Mouse (Mus musculus) forebrain, embryonic 16.5 days (tissue): ENCODE data around the gene Dclk3. TPM values are rescaled to one million over a fixed set of nuclear protein-coding genes. Genes with fewer than 3 reads are reported as not detected.

Experiments
- ATAC-seq: fragments of 200-750 bp; cut with Nextera tagmentation; 2 replicates; pipeline ENCODE4 v1.8.0; 2017; ENCODE audit warnings: mild to moderate bottlenecking, moderate library complexity
- H3K27ac ChIP-seq: fragments of 300-500 bp; sonication (generic); 2 replicates; pipeline ENCODE4 v1.5.1; 2014; ENCODE audit warnings: low read length, control low read depth
- H3K27me3 ChIP-seq: fragments of 300-500 bp; sonication (generic); replicated peaks from 2 replicates; pipeline ENCODE4 v1.6.1; 2014; ENCODE audit warnings: low read length; ENCODE audit not compliant: control insufficient read depth, insufficient read depth
- H3K36me3 ChIP-seq: fragments of 300-500 bp; sonication (generic); 2 replicates; pipeline ENCODE4 v1.6.1; 2014; ENCODE audit not compliant: control insufficient read depth, insufficient read depth
- H3K4me1 ChIP-seq: fragments of 300-500 bp; sonication (generic); replicated peaks from 2 replicates; pipeline ENCODE4 v1.6.1; 2014; ENCODE audit warnings: low read length; ENCODE audit not compliant: control insufficient read depth, insufficient read depth
- H3K4me2 ChIP-seq: fragments of 300-500 bp; sonication (generic); 2 replicates; pipeline ENCODE4 v1.6.1; 2014; ENCODE audit warnings: mild to moderate bottlenecking, low read length, control low read depth
- H3K4me3 ChIP-seq: fragments of 300-500 bp; sonication (generic); replicated peaks from 2 replicates; pipeline ENCODE4 v1.5.1; 2014; ENCODE audit warnings: mild to moderate bottlenecking, low read length, control low read depth
- H3K9ac ChIP-seq: fragments of 300-500 bp; sonication (generic); replicated peaks from 2 replicates; pipeline ENCODE4 v1.6.1; 2014; ENCODE audit warnings: low read depth, low read length, control low read depth
- H3K9me3 ChIP-seq: fragments of 300-500 bp; sonication (generic); 2 replicates; pipeline ENCODE4 v1.6.1; 2016; ENCODE audit warnings: low read length; ENCODE audit not compliant: control insufficient read depth
- WGBS: fragments of 180-500 bp; shearing (Covaris S2); extraction: QIAGEN DNeasy Blood & Tissue Kit; methylation state at CpG from one replicate; pipeline ENCODE4 v1.1.7; 2014; 5-methylcytosine and 5-hydroxymethylcytosine counted together
- polyA plus RNA-seq: library from polyadenylated mRNA; unstranded; fragments of >200 nt; fragmentation: Nextera tagmentation; extraction: Ambion mirVana; gene quantifications from 2 replicates; pipeline ENCODE4 v1.2.1, GENCODE M21; 2015

Gene Dclk3
- polyA plus RNA-seq, 1 experiment from 2014 or later, result 8.3 TPM

DNA sequence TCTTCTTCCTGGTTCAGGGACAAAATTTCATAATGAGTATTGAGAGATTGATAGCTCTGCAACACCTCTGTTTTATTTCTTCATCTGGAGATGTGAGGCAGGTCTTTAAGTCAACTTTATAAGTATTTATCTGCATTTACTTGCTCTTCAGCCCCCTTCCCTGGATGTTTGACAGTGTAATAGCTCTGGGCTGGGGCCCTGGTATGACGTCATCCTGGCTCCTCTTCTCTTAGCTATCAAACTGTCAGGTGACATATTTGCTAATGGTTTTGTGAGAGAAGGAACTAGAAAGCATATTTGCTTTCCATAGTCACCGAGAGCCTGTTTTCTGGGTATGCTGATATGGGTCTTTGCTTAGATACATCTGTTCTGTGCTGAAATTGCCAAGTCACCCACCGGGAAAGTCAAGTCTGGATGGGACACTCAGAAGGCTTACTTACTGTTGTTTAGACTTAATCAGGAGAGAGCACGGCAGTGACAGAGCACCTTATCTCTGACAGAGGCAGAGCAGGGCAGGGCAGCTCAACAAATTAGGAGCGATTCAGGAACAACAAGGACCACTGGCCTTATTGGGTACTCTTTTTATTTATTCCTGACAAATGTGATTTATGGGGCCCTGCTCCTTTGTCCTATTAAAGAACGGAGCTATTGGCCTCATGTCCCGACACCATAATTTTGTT lies 96.0 kb downstream of the Dclk3 start:
- Histone ChIP-seq H3K4me3 (no peak overlapping the region), H3K9me3 (no peaks in the 10 kb centered on the region), H3K27ac (no peak overlapping the region), H3K4me2 (no peak overlapping the region), H3K4me1 (no peaks in the 10 kb centered on the region), H3K27me3 (no peaks in the 10 kb centered on the region), H3K9ac (no peak overlapping the region), H3K36me3 (no peaks in the 10 kb centered on the region)
- no peak for ATAC-seq
- WGBS, result 70% methylated on average over 7 of the region's 7 CpGs

DNA sequence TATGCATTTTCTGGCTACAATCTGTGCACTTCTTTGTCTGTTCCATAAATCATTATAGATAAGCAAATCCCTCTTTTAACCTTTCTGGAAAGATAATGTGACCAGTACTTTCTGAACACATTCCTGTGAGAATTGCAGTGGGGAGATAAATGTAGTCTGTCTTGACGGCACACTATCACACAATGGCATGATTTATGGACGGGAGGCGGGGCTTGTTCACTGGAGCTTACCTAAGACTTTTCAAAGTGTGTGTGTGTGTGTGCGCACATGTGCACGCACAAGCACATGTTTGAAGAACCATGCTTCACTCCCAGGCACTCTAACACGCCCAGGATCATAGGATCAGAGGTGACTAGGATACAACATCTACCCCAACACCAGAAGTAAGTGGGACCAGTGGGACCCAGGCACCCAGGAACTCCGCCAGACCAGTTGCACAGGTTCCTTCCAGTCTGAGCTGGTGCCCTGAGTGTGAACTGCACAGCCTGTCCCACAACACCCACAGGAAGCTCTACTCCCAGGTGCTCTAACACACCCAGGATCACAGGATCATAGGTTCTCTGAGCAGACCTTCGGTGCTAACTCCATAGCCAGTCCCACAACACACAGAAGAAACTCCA lies 96.7 kb downstream of the Dclk3 start:
- no peak overlapping the region for H3K4me3 ChIP-seq
- H3K4me1 ChIP-seq, result no peaks in the 10 kb centered on the region
- WGBS, result 86% methylated on average over 8 of the region's 8 CpGs
- no peak overlapping the region for H3K27ac ChIP-seq
- H3K9me3 ChIP-seq, result no peaks in the 10 kb centered on the region
- no peak overlapping the region for H3K9ac ChIP-seq
- H3K4me2 ChIP-seq, result no peak overlapping the region
- no peaks in the 10 kb centered on the region for H3K36me3 ChIP-seq
- no peak for ATAC-seq
- no peaks in the 10 kb centered on the region for H3K27me3 ChIP-seq

Other genes starting within 250 kb of the Dclk3 start
- gene Mlh1, start 167.3 kb upstream of the Dclk3 start, polyA plus RNA-seq, result 30.0 and 32.2 TPM in 2 replicates
- 60.2 and 61.5 TPM in 2 replicates for gene Epm2aip1, start 167.2 kb upstream of the Dclk3 start, polyA plus RNA-seq
- gene Trank1, start 127.3 kb upstream of the Dclk3 start, polyA plus RNA-seq, result 6.5 and 12.5 TPM in 2 replicates